Mouse (Mus musculus): ENCODE measurements around the gene Pklr.

- TF ChIP-seq CTCF (IDR thresholded peaks at IDR 0.05; ENCODE audit: borderline replicate concordance, control insufficient read depth, extremely low read depth, insufficient read depth, low read length, poor library complexity) (no peak), POLR2A (IDR thresholded peaks at IDR 0.05; ENCODE audit: control insufficient read depth, extremely low read depth, insufficient read depth, low read length, poor library complexity) (no peak)
Measured at GRCm38 (mm10) chr3:89190436-89190835, 54.5 kb downstream of the Pklr start.

Data from thymus, adult 2 months (tissue).